Mouse (Mus musculus) liver, postnatal 0 days (tissue): ENCODE measurements around the gene Nr6a1. TPM values are rescaled to one million over a fixed set of nuclear protein-coding genes. Genes with fewer than 3 reads are reported as not detected.

Source experiments
- ATAC-seq: fragments of 200-750 bp; cut with Nextera tagmentation; 2 replicates; pipeline ENCODE4 v1.8.0; 2017; ENCODE audit warnings: mild to moderate bottlenecking, moderate library complexity
- DNase-seq: peaks from one replicate; pipeline ENCODE4 v3.0.0-alpha.2; 2016
- H3K27ac ChIP-seq: fragments of 300-500 bp; sonication (generic); 2 replicates; pipeline ENCODE4 v1.5.1; 2014; ENCODE audit warnings: antibody characterized with exemption, moderate library complexity, mild to moderate bottlenecking, low read depth
- H3K27me3 ChIP-seq: fragments of 300-500 bp; sonication (generic); 2 replicates; pipeline ENCODE4 v1.6.1; 2014; ENCODE audit warnings: low read length, control low read depth, mixed read lengths; ENCODE audit not compliant: insufficient read depth
- H3K36me3 ChIP-seq: fragments of 300-500 bp; sonication (generic); replicated peaks from 2 replicates; pipeline ENCODE4 v1.6.1; 2014; ENCODE audit warnings: mild to moderate bottlenecking, control low read depth, low read length, moderate library complexity, mixed read lengths; ENCODE audit not compliant: insufficient read depth
- H3K4me1 ChIP-seq: fragments of 300-500 bp; sonication (generic); 2 replicates; pipeline ENCODE4 v1.6.1; 2014; ENCODE audit warnings: antibody characterized with exemption, mild to moderate bottlenecking, control low read depth; ENCODE audit not compliant: insufficient read depth
- H3K4me2 ChIP-seq: fragments of 300-500 bp; sonication (generic); 2 replicates; pipeline ENCODE4 v1.6.1; 2014; ENCODE audit warnings: low read depth, mild to moderate bottlenecking, low read length, moderate library complexity, mixed read lengths
- H3K4me3 ChIP-seq: fragments of 300-500 bp; sonication (generic); 2 replicates; pipeline ENCODE4 v1.5.1; 2014; ENCODE audit warnings: low read depth, low read length
- H3K9ac ChIP-seq: fragments of 300-500 bp; sonication (generic); replicated peaks from 2 replicates; pipeline ENCODE4 v1.6.1; 2014; ENCODE audit warnings: mild to moderate bottlenecking, moderate library complexity
- H3K9me3 ChIP-seq: fragments of 300-500 bp; sonication (generic); 2 replicates; pipeline ENCODE4 v1.6.1; 2016; ENCODE audit warnings: mild to moderate bottlenecking, control low read depth, low read length, mixed read lengths
- CTCF ChIP-seq: sonication (generic); IDR thresholded peaks from 2 replicates; pipeline ENCODE4 v1.5.1; 2016; ENCODE audit warnings: antibody characterized with exemption, low read depth
- EP300 ChIP-seq: IDR thresholded peaks from 2 replicates; pipeline ENCODE4 v1.6.1; 2016; ENCODE audit warnings: antibody characterized with exemption, low read depth, mild to moderate bottlenecking
- WGBS: fragments of 180-500 bp; shearing (Covaris S2); extraction: QIAGEN DNeasy Blood & Tissue Kit; methylation state at CpG from one replicate; pipeline ENCODE4 v1.1.7; 2014; ENCODE audit not compliant: insufficient replicate concordance; 5-methylcytosine and 5-hydroxymethylcytosine counted together
- polyA plus RNA-seq: library from polyadenylated mRNA; unstranded; fragments of >200 nt; fragmentation: Nextera tagmentation; extraction: Ambion mirVana; gene quantifications from 2 replicates; pipeline ENCODE4 v1.2.1, GENCODE M21; 2015

Nr6a1 gene
- polyA plus RNA-seq, 1 experiment from 2014 or later, result 1.1 TPM

GRCm38 (mm10) chr2:38734721-38735120, 192.8 kb downstream of the Nr6a1 start:
- no peak overlapping the region for H3K27ac ChIP-seq
- H3K4me1 ChIP-seq, result no peaks in the 10 kb centered on the region
- DNase-seq (no peak), ATAC-seq (no peak)
- H3K4me2 ChIP-seq, result no peak overlapping the region
- H3K9ac ChIP-seq, result no peak overlapping the region
- H3K27me3 ChIP-seq, result no peaks in the 10 kb centered on the region
- WGBS, result 77% methylated on average over 5 of the region's 5 CpGs
- no peaks in the 10 kb centered on the region for H3K9me3 ChIP-seq
- H3K4me3 ChIP-seq, result no peak overlapping the region
- peaks cover 3% of the 10 kb centered on the region; the same call in 1 of the 2 replicates for H3K36me3 ChIP-seq
- TF ChIP-seq CTCF (no peak), EP300 (no peak)

GRCm38 (mm10) chr2:38730331-38730827, 197.1 kb downstream of the Nr6a1 start:
- no peak overlapping the region for H3K4me3 ChIP-seq
- H3K4me2 ChIP-seq, result no peak overlapping the region
- no peaks in the 10 kb centered on the region for H3K4me1 ChIP-seq
- H3K27me3 ChIP-seq, result no peaks in the 10 kb centered on the region
- ATAC-seq (no peak), DNase-seq (no peak)
- H3K9me3 ChIP-seq, result no peaks in the 10 kb centered on the region
- 0 out of 2 replicates have a peak, but pooled peaks cover 3% of the 10 kb centered on the region for H3K36me3 ChIP-seq
- no peak for TF ChIP-seq EP300
- 85% methylated on average over 6 of the region's 6 CpGs for WGBS
- H3K27ac ChIP-seq, result no peak overlapping the region
- no peak overlapping the region for H3K9ac ChIP-seq

DNA sequence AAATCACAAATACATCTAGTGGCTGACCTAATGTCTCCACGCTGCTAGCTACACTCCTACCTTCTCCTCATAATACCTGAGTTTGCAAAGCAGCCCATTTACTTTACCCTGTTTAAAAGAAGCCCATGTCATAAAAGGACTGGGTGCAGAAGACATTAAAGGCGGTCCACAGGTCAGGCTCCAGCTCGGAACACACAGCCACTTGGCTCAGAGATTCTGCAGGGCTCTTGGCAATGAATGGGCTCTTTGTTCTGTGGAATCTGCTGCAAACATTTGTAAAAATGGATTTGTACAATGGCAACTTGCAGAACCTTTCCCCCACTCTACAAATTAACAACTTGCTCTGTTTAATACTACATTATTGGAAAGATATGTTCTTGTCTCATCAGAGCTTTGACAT, 202.1 kb downstream of the Nr6a1 start:
- 75% methylated on average over 3 of the region's 3 CpGs for WGBS
- Histone ChIP-seq H3K4me1 (no peaks in the 10 kb centered on the region), H3K27me3 (no peaks in the 10 kb centered on the region), H3K9ac (no peak overlapping the region), H3K27ac (no peak overlapping the region), H3K36me3 (no peaks in the 10 kb centered on the region), H3K4me2 (no peak overlapping the region), H3K4me3 (no peak overlapping the region), H3K9me3 (no peaks in the 10 kb centered on the region)
- no peak for TF ChIP-seq CTCF
- no peak for TF ChIP-seq EP300
- ATAC-seq (no peak), DNase-seq (no peak)

- ATAC-seq, result no peak
- H3K36me3 ChIP-seq, result no peaks in the 10 kb centered on the region
- H3K4me1 ChIP-seq, result peaks cover 2% of the 10 kb centered on the region; the same call in 1 of the 2 replicates
- 84% methylated on average over 4 of the region's 4 CpGs for WGBS
- no peaks in the 10 kb centered on the region for H3K27me3 ChIP-seq
- H3K9me3 ChIP-seq, result no peaks in the 10 kb centered on the region
- no peak overlapping the region for H3K9ac ChIP-seq
- DNase-seq, result no peak
- no peak overlapping the region for H3K4me2 ChIP-seq
- TF ChIP-seq CTCF (no peak), EP300 (no peak)
- no peak overlapping the region for H3K4me3 ChIP-seq
- H3K27ac ChIP-seq, result no peak overlapping the region
These were observed 204.1 kb downstream of the Nr6a1 start for GRCm38 (mm10) chr2:38723378-38723777.

DNA sequence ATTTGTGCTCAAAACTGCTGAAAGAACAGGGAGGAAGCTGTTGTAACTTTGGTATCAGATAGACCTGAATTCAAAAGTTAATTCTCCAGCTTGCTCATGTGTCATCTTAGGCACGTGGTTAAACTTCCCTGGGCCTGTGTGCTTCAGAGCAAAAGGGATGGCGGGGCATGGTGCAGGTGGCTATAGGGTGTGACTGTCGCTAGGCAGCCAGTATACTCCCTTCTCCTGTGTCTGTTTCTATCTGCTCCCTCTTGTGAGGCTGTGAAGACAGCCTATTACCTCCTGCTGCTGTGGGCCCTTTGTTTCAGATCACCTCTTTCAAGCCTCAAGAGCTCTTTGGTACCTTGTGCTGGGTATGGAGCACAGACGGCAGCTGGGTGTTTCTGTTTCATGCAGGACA, 205.4 kb downstream of the Nr6a1 start:
- Histone ChIP-seq H3K9ac (no peak overlapping the region), H3K36me3 (no peaks in the 10 kb centered on the region), H3K9me3 (no peaks in the 10 kb centered on the region), H3K27ac (no peak overlapping the region), H3K4me3 (no peak overlapping the region), H3K4me1 (peaks cover 7% of the 10 kb centered on the region; the same call in 1 of the 2 replicates), H3K4me2 (no peak overlapping the region), H3K27me3 (no peaks in the 10 kb centered on the region)
- DNase-seq, result no peak
- 52% methylated on average over 4 of the region's 4 CpGs for WGBS
- ATAC-seq, result no peak
- TF ChIP-seq EP300 (no peak), CTCF (no peak)

GRCm38 (mm10) chr2:38720661-38721060, 206.8 kb downstream of the Nr6a1 start:
- DNase-seq (no peak), ATAC-seq (no peak)
- H3K4me3 ChIP-seq, result no peak overlapping the region
- H3K27ac ChIP-seq, result no peak overlapping the region
- 96% methylated on average over 2 of the region's 2 CpGs for WGBS
- H3K36me3 ChIP-seq, result no peaks in the 10 kb centered on the region
- H3K27me3 ChIP-seq, result no peaks in the 10 kb centered on the region
- no peak overlapping the region for H3K4me2 ChIP-seq
- TF ChIP-seq CTCF (no peak), EP300 (no peak)
- H3K9ac ChIP-seq, result no peak overlapping the region
- no peaks in the 10 kb centered on the region for H3K9me3 ChIP-seq
- H3K4me1 ChIP-seq, result peaks cover 7% of the 10 kb centered on the region; the same call in 1 of the 2 replicates

GRCm38 (mm10) chr2:38719354-38719753, 208.1 kb downstream of the Nr6a1 start:
- Histone ChIP-seq H3K9me3 (no peaks in the 10 kb centered on the region), H3K9ac (no peak overlapping the region), H3K4me1 (peaks cover 7% of the 10 kb centered on the region; the same call in 1 of the 2 replicates), H3K36me3 (no peaks in the 10 kb centered on the region), H3K27ac (no peak overlapping the region), H3K4me3 (no peak overlapping the region), H3K27me3 (0 out of 2 replicates have a peak, but pooled peaks cover under 1% of the 10 kb centered on the region), H3K4me2 (no peak overlapping the region)
- ATAC-seq (no peak), DNase-seq (no peak)
- WGBS, result 50% methylated on average over 6 of the region's 6 CpGs
- no peak for TF ChIP-seq CTCF
- no peak for TF ChIP-seq EP300
